ENCODE assay signal across 15 mouse cellular contexts in the genomic region with DNA sequence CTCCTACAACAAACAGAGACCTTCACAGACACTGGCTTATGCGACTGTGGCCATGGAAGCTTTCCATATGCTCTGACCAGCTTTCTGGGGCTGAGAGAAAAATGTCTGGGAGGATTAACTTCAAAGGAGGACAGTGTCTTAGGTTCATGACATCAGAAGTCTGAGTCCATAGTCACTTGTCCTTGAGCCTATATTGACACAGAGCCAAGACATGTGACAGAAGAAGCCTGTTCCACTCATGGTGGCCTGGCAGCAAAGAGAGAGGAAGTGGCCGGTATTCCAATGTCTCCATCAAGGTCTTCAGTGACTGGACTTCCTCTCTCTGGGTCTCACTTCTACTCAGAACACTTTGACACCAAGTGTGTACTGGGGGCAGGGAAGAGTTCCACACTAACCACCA. TPM values are rescaled to one million over a fixed set of nuclear protein-coding genes. Genes with fewer than 3 reads are reported as not detected.
DNase-seq lines count a peak whose midpoint lies in the region; ATAC-seq lines count a peak whose summit lies in the region.
"Had no signal": no experiment of that assay in that cellular context is flagged by ENCODE, and none has a peak within 500 bp of the region (broad histone marks: within the 10 kb centered on the region; RNA-seq: fewer than 3 reads in every experiment).

No protein-coding gene starts in this region.

- intact Hi-C loops in heart, postnatal 36 days (cut with DNase I), result no loop called here

- DNase-seq in heart, adult 11 months, result peak; percentile 93
- DNase-seq in heart, postnatal 36 days, result no peak
- DNase-seq in 416B (ENCODE audit: low read depth), result peak; percentile 84
- peak; percentile 59 for DNase-seq in lung, postnatal 36 days
- DNase-seq in frontal cortex, adult 2 months (ENCODE audit: extremely low spot score in 1 of 2, low spot score in 1 of 2), result no peak
- no peak for DNase-seq in frontal cortex, postnatal 14 days (ENCODE audit: low spot score in 2 of 2)
- DNase-seq: cerebellum, postnatal 14 days; kidney, adult 8-10 months; midbrain, embryonic 14.5 days; right cerebral cortex, adult 18-20 months; spleen, adult 18-20 months; thymus, adult 2 months had no signal

- ATAC-seq in common myeloid progenitor, adult 5-6 weeks (replicated peaks; ENCODE audit: low read depth, poor library complexity, severe bottlenecking), result 0 out of 2 replicates have a peak, but pooled peaks have one; percentile 2
- ATAC-seq in megakaryocyte-erythroid progenitor cell, adult 5-6 weeks (replicated peaks; ENCODE audit: low FRiP score, low TSS enrichment, poor library complexity, severe bottlenecking), result no peak
- ATAC-seq: forebrain, embryonic 15.5 days had no signal

RNA-seq across cellular contexts. Expression of a gene that starts 2.4 kb away (rescaled TPM):
- total RNA-seq in heart, postnatal 36 days (2021), result 10 to 100 TPM; 13.2 to 15.8 TPM
- 20.8 and 24.3 TPM in 2 replicates for total RNA-seq in common myeloid progenitor, adult 5-6 weeks (2017)
- 75.6 and 93.3 TPM in 2 replicates for total RNA-seq in megakaryocyte-erythroid progenitor cell, adult 5-6 weeks (2014; fragmentation: Nextera tagmentation)
- 39.5 and 66.4 TPM in 2 replicates for total RNA-seq in megakaryocyte-erythroid progenitor cell, adult 5-6 weeks (2017)
- 22.4 and 23.9 TPM in 2 replicates for polyA plus RNA-seq in frontal cortex, adult 2 months (2012; rRNA removed)

Comparison
In these comparisons a context has a peak if more than half of its experiments do, and no peak if none do; other contexts are left out.
1. DNase-seq: peak in heart, adult 11 months (single experiment), 416B (single experiment) and lung, postnatal 36 days (single experiment); none in heart, postnatal 36 days (0 of 2), frontal cortex, adult 2 months (0 of 2) and frontal cortex, postnatal 14 days (0 of 2).